Mouse (Mus musculus) neural tube, embryonic 12.5 days (tissue): ENCODE results near the gene Scnm1. TPM values are rescaled to one million over a fixed set of nuclear protein-coding genes. Genes with fewer than 3 reads are reported as not detected.
"Not testable (repeated sequence)": the region's sequence is repeated elsewhere in the genome, so short reads cannot be mapped to it uniquely, and the experiment has no call there.

Experiments used
- ATAC-seq: fragments of 200-750 bp; cut with Nextera tagmentation; 2 replicates; pipeline ENCODE4 v1.8.0; 2017; ENCODE audit warnings: low read depth, mild to moderate bottlenecking, moderate TSS enrichment, moderate library complexity; ENCODE audit not compliant: low FRiP score
- H3K27ac ChIP-seq: fragments of 300-500 bp; sonication (generic); 2 replicates; pipeline ENCODE4 v1.5.1; 2016
- H3K27me3 ChIP-seq: fragments of 300-500 bp; sonication (generic); replicated peaks from 2 replicates; pipeline ENCODE4 v1.6.1; 2016; ENCODE audit warnings: mild to moderate bottlenecking
- H3K36me3 ChIP-seq: fragments of 300-500 bp; sonication (generic); 2 replicates; pipeline ENCODE4 v1.6.1; 2016; ENCODE audit warnings: mild to moderate bottlenecking
- H3K4me1 ChIP-seq: fragments of 300-500 bp; sonication (generic); 2 replicates; pipeline ENCODE4 v1.6.1; 2016
- H3K4me2 ChIP-seq: fragments of 300-500 bp; sonication (generic); replicated peaks from 2 replicates; pipeline ENCODE4 v1.6.1; 2016; ENCODE audit warnings: mild to moderate bottlenecking
- H3K4me3 ChIP-seq: fragments of 300-500 bp; sonication (generic); 2 replicates; pipeline ENCODE4 v1.5.1; 2016
- H3K9ac ChIP-seq: fragments of 300-500 bp; sonication (generic); 2 replicates; pipeline ENCODE4 v1.6.1; 2016; ENCODE audit warnings: mild to moderate bottlenecking
- H3K9me3 ChIP-seq: fragments of 300-500 bp; sonication (generic); 2 replicates; pipeline ENCODE4 v1.6.1; 2016; ENCODE audit warnings: mild to moderate bottlenecking
- WGBS: fragments of 180-500 bp; shearing (Covaris S2); methylation state at CpG from one replicate; pipeline ENCODE4 v1.1.7; 2016; 5-methylcytosine and 5-hydroxymethylcytosine counted together
- polyA plus RNA-seq: library from polyadenylated mRNA; unstranded; fragments of >200 nt; fragmentation: Nextera tagmentation; extraction: Ambion mirVana; gene quantifications from 2 replicates; pipeline ENCODE4 v1.2.1, GENCODE M21; 2016

Scnm1 gene
- polyA plus RNA-seq, 1 experiment from 2014 or later, result 86.5 TPM

DNA sequence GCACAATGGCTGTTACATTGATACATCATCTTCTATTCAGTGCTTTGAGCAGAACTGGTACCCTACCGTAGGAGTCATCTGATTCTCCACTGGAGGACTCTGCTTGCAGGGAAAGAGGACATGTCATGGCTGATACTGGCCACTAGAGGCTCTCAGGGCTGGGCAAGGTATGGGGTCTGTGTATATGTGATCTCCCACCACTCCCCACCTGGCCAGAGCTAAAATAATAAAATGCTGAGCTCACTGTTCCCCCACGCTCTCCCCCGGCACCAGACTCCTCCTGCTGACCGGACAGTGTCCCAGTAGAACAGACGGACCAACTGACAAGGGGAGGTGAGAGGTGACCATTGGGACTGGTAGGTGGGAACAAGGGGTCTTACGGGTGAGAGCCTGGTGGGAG lies 9.6 kb downstream of the Scnm1 start, which contains the start of gene Tmod4:
Tmod4 (plus strand) TSS at position 231 of the 400 bp plus-strand sequence.
- ATAC-seq, result no peak
- no peak within 1 kb of the TSS for H3K4me2 ChIP-seq
- H3K4me3 ChIP-seq, result no peak within 1 kb of the TSS
- no peaks in the 10 kb centered on the region for H3K27me3 ChIP-seq
- 52% methylated on average over 6 of the region's 6 CpGs for WGBS
- H3K9me3 ChIP-seq, result no peaks in the 10 kb centered on the region
- peaks cover 41% of the 10 kb centered on the region for H3K36me3 ChIP-seq
- H3K27ac ChIP-seq, result no peak within 1 kb of the TSS
- H3K9ac ChIP-seq, result no peak within 1 kb of the TSS
- H3K4me1 ChIP-seq, result peaks cover 5% of the 10 kb centered on the region

DNA sequence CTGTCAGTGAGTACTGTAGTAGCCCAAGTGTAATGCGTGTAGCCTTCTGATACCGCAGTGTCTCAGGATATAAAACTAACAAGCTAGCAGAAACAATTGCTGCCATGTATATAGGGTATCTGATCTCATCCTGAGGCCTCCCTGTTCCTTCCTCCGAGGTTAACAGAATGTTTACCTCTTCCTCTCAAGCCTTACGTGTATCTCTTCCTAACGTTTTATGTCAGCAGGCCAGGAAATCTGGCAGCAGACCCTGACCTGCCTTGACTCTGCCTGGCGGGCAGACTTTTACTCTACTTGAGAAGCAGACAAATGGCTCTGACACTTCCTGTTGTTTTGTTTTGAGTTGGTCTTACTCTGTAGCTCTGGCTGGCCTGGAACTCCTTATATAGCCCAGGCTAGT lies 12.2 kb downstream of the Scnm1 start:
- Histone ChIP-seq H3K27ac (no peak overlapping the region), H3K9me3 (no peaks in the 10 kb centered on the region), H3K9ac (no peak overlapping the region), H3K36me3 (peaks cover 47% of the 10 kb centered on the region), H3K27me3 (no peaks in the 10 kb centered on the region), H3K4me1 (0 out of 2 replicates have a peak, but pooled peaks cover 3% of the 10 kb centered on the region), H3K4me3 (no peak overlapping the region), H3K4me2 (no peak overlapping the region)
- ATAC-seq, result no peak
- 83% methylated on average over 6 of the region's 6 CpGs for WGBS

DNA sequence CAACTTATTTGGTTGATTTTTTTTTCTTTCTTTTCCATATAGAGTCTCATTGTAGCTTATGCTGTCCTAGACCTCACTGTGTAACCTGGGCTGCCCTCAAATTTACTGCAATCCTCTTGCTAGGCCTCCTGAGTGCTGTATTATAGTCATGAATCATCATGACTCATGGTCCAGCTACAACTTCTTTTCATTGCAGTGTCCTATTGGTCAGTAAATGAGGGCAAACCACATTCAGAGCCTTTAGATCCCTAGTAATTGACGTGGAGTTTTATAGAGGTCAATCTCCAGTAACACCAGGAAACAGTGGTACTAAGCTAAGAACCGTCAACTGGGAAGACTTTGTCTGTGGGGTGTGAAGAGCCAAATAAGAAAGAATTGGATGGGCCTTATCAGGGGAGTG lies 16.1 kb downstream of the Scnm1 start:
- 63% methylated on average over 2 of the region's 2 CpGs for WGBS
- Histone ChIP-seq H3K9me3 (no peaks in the 10 kb centered on the region), H3K4me2 (no peak overlapping the region), H3K9ac (no peak overlapping the region), H3K4me3 (no peak overlapping the region), H3K27me3 (no peaks in the 10 kb centered on the region), H3K4me1 (no peaks in the 10 kb centered on the region), H3K36me3 (peaks cover 66% of the 10 kb centered on the region), H3K27ac (no peak overlapping the region)
- no peak for ATAC-seq

DNA sequence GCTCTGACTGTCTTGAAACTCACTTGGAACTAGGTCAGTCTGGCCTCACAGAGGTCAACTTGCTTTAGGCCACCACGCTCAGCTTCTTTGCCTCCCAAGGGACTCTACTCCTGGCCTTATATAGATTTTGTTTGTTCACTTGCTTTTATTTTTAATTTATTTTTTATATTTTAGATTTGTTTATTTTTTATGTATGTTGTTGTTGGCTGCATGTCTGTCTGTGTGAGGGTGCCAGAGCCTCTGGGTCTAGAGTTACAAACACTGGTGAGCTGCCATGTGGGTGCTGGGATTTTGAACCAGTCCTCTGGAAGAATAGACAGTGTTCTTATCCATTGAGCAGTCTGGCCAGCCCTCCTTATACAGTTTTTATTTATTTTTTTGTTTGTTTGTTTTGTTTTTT lies 21.1 kb downstream of the Scnm1 start:
- Histone ChIP-seq H3K4me2 (peak overlapping the region; percentile 54), H3K9me3 (no peaks in the 10 kb centered on the region), H3K9ac (no peak overlapping the region), H3K4me3 (no peak overlapping the region), H3K4me1 (peaks cover 8% of the 10 kb centered on the region), H3K27me3 (no peaks in the 10 kb centered on the region), H3K27ac (no peak overlapping the region), H3K36me3 (peaks cover 20% of the 10 kb centered on the region)
- ATAC-seq, result no peak
- WGBS, result 91% methylated on average over 1 of the region's 1 CpGs

DNA sequence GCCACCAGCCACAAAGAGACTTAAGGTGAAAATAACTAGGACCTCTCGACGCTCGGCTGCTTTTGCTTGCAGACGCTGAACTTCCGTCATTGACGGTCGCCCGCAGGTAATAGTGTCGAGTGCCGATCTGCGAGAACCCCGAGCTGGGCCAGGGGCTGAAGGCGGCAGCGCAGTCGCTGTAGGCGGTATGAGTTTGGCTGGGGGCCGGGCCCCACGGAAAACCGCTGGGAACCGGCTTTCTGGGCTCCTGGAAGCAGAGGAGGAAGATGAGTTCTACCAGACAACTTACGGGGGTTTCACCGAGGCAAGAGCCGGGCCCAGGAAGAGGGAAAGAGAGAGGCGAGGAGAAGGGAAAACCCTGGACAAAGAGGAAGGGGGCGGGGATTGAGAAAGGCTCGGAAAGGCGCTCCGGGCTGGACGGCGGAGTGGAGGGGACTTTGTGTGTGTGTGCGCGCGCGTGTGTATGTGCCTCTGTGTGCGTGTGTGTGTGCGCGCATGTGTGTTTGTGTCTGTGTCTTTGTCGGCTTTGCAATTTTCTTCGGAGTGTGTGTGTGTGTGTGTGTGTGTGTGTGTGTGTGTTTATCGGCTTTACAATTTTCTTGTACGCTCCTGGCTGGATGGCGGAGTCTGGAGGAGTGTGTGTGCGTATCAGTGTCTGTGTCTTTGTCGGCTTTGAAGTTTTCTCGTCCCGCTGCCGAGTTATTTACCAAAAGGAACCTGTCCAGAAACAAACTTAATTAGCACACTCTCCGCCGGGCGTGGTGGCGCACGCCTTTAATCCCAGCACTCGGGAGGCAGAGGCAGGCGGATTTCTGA lies 22.7 kb downstream of the Scnm1 start, which contains the start of gene Vps72:
Vps72 (plus strand) TSS at position 112 of the 816 bp plus-strand sequence.
- Histone ChIP-seq H3K9ac (peak within 1 kb of the TSS; percentile 83), H3K4me3 (peak within 1 kb of the TSS; percentile 78), H3K27ac (peak within 1 kb of the TSS; percentile 93), H3K4me1 (peaks cover 8% of the 10 kb centered on the region), H3K4me2 (peak within 1 kb of the TSS; percentile 54), H3K36me3 (peaks cover 17% of the 10 kb centered on the region), H3K9me3 (no peaks in the 10 kb centered on the region), H3K27me3 (no peaks in the 10 kb centered on the region)
- peak; percentile 75 for ATAC-seq
- WGBS, result 2% methylated on average over 54 of the region's 54 CpGs

DNA sequence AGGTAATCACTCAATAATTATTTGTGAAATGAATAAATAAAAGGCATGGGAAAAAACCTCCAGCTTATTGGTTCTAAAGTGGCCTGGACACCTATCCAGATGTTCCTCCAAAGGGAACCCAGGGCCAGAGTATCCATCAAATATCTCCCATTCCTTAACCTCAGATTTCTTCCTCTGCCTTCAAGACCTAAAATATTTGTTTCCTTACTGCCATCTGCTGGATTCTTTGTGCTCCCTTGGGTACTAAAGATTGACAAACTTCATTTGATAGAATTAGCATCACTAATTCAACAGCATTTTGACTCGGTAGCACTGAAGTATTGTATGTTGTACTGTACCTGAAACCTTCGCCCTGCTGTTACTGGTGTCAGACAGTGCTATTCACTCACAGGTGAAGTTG lies 25.9 kb downstream of the Scnm1 start:
- peaks cover 16% of the 10 kb centered on the region for H3K4me1 ChIP-seq
- 73% methylated on average over 2 of the region's 2 CpGs for WGBS
- ATAC-seq, result no peak

DNA sequence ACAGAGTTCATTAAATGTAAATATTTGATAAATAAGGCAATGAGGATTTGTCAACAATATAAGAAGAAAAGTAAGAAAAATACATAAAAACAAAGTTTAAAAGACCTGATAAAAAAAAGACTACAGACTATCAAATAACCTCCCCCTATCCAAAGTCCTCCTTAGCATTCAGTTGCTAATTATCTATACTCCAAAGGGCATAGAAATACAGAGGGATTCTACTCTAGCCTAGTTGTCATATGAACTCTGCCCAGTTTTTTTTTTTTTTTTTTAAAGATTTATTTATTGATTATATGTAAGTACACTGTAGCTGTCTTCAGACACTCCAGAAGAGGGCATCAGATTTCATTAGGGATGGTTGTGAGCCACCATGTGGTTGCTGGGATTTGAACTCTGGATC lies 26.5 kb downstream of the Scnm1 start:
- peaks cover 11% of the 10 kb centered on the region for H3K4me1 ChIP-seq
- peak overlapping the region; percentile 61 for H3K4me2 ChIP-seq
- H3K27me3 ChIP-seq, H3K9me3 ChIP-seq, H3K36me3 ChIP-seq, H3K27ac ChIP-seq, H3K9ac ChIP-seq, ATAC-seq: not testable (repeated sequence)
- peak overlapping the region; percentile 94; the same call in 1 of the 2 replicates for H3K4me3 ChIP-seq

More for the DNA sequence above, 25.9 kb downstream of the Scnm1 start:
- Histone ChIP-seq H3K4me3 (no peak overlapping the region), H3K27ac (no peak overlapping the region), H3K9ac (no peak overlapping the region), H3K9me3 (no peaks in the 10 kb centered on the region), H3K27me3 (no peaks in the 10 kb centered on the region), H3K36me3 (no peaks in the 10 kb centered on the region), H3K4me2 (no peak overlapping the region)

DNA sequence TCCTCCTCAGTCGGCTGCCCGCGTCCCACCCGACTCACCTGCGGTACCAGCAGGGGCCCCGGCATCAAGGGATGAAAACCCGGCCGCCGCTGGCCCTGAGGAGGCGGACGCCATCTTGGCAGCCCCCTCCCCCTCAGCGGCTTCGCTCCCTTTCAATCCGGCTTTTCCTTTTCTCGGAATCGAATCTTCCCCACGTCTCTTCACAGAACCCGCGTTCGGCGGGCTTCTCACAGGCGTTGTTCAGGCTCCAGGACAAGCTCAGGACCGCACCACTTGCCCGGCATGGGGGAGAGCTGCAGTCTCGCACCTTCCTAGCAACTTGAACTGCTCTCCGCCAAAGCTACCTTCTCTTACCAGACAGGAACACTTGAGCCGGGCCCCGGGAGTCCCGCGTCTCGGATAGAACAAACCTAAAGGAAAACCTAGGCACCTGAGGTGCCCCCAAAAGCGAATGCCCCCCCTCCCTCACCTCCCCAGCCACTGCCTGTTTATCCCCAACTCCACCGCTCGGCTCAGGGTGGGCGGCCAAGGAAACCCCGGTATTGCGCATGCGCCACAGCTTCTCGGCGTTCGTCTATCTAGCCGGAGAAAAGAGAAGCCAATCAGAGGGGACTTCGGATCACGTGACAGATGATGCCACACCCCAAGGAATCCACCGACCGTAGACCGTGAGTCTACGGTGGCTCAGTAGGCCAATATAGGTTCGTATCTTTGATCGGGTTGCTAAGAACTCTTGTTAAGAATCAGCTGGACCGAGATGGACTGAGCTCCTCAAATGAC lies 27.3 kb downstream of the Scnm1 start, which contains the start of gene Pip5k1a:
Pip5k1a (minus strand) TSS at position 593 of the 780 bp plus-strand sequence.
- H3K4me2 ChIP-seq, result peak within 1 kb of the TSS; percentile 75
- H3K36me3 ChIP-seq, result no peaks in the 10 kb centered on the region
- peak; percentile 91 for ATAC-seq
- H3K9me3 ChIP-seq, result no peaks in the 10 kb centered on the region
- no peaks in the 10 kb centered on the region for H3K27me3 ChIP-seq
- H3K27ac ChIP-seq, result peak within 1 kb of the TSS; percentile 74
- H3K9ac ChIP-seq, result peak within 1 kb of the TSS; percentile 91
- under 1% methylated on average over 51 of the region's 51 CpGs for WGBS
- peaks cover 7% of the 10 kb centered on the region for H3K4me1 ChIP-seq
- peak within 1 kb of the TSS; percentile 94 for H3K4me3 ChIP-seq

DNA sequence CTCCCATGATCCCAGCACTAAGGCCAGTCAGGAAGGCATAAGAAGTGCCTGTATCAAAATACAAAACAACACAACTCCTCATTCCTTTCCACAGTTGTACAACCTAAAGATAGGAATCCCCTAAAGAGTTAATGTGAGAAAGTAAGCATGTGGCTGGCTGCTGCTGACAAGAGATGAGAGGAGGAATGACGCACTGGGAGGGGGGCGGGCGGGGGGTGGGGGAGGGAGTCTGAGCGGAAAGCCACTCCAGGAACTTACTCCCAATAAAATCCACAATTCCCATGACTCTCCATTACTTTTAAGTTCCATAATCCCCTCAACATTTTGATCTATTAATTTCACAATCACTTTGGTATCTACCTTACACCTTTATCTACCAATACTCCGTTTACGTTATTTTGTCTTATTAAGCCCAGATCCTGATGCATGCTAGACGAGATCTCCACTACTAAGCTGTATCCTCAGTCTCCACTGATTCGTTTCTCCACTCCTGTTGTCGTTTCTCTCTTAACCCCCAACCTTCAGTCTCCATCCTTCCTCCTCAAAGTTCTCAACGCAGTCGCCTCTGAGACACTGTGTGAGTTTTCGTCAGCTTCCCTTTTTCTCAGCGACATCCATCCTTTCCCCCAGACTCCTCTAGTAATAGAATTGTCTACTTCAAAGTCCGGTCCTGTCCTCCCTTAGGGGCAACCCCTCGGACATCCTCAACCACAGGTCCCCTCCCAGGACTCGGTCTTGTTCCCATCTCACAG lies 28.0 kb downstream of the Scnm1 start:
- Histone ChIP-seq H3K4me2 (peak overlapping the region; percentile 75), H3K9me3 (no peaks in the 10 kb centered on the region), H3K4me1 (peaks cover 7% of the 10 kb centered on the region), H3K9ac (peak overlapping the region; percentile 91), H3K4me3 (peak overlapping the region; percentile 94), H3K27me3 (no peaks in the 10 kb centered on the region), H3K36me3 (no peaks in the 10 kb centered on the region; the same call in 1 of the 2 replicates), H3K27ac (peak overlapping the region; percentile 74; the same call in 1 of the 2 replicates)
- no peak for ATAC-seq
- 2% methylated on average over 16 of the region's 16 CpGs for WGBS

DNA sequence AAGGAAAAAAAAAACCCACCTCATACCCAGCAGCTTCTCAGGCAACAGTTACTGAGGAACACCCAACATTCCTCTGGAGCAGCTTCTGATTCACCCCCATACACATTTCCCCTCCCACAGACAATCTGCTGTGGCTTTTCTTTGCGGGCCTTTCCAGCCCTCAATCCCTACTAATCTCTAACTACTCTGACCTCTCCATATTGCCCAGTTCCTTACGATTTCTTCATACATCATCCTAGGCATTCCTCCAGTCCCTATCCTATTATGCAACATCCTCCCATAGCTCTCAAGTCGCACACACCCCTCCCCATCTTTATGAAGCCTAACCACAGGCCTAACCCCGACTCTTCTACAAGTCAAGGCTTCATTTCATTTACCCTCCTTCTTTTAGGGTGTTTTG lies 28.7 kb downstream of the Scnm1 start:
- peaks cover 7% of the 10 kb centered on the region for H3K4me1 ChIP-seq
- ATAC-seq, result no peak
- WGBS, result 73% methylated on average over 4 of the region's 4 CpGs

DNA sequence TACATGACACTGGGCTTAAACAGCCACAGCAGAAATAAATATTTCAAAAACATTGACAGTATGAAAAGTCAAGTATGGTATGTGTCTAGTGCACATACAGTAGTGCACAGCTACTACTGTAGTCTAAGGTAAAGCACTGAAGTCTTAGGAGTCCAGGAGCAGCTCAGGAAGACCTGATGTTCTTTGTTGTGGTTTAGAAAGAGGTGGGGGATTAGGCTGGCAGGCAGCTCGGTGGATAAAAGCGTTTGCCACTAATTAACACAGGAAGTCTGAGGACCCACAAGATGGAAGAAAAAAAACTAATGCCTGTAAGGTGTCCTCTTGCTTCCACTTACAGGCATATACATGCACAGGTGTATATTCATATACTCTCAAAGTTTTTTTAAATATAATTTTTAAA lies 33.0 kb downstream of the Scnm1 start:
- no peak overlapping the region for H3K27ac ChIP-seq
- no peak overlapping the region for H3K4me2 ChIP-seq
- H3K9ac ChIP-seq, result no peak overlapping the region
- peaks cover 7% of the 10 kb centered on the region for H3K4me1 ChIP-seq
- no peaks in the 10 kb centered on the region for H3K27me3 ChIP-seq
- H3K4me3 ChIP-seq, result no peak overlapping the region
- whole genome bisulfite sequencing, result 55% methylated on average over 2 of the region's 2 CpGs
- H3K9me3 ChIP-seq, result no peaks in the 10 kb centered on the region
- no peak for ATAC-seq
- no peaks in the 10 kb centered on the region; the same call in 1 of the 2 replicates for H3K36me3 ChIP-seq

More for the DNA sequence above, 28.7 kb downstream of the Scnm1 start:
- no peaks in the 10 kb centered on the region for H3K9me3 ChIP-seq
- no peaks in the 10 kb centered on the region for H3K27me3 ChIP-seq
- H3K36me3 ChIP-seq, result no peaks in the 10 kb centered on the region; the same call in 1 of the 2 replicates
- H3K27ac ChIP-seq, result no peak overlapping the region
- peak overlapping the region; percentile 94 for H3K4me3 ChIP-seq
- peak overlapping the region; percentile 75 for H3K4me2 ChIP-seq
- H3K9ac ChIP-seq, result peak overlapping the region; percentile 91; the same call in 1 of the 2 replicates
